In genomic region chr10:119111886-119112285, GRCm38 (mm10) we compare ENCODE assay signal across 19 mouse cellular contexts.
DNase-seq lines count a peak whose midpoint lies in the region; ATAC-seq and TF ChIP-seq lines count a peak whose summit lies in the region.
"Had no signal": no experiment of that assay in that cellular context is flagged by ENCODE, and none has a peak within 500 bp of the region (broad histone marks: within the 10 kb centered on the region; RNA-seq: fewer than 3 reads in every experiment).

No protein-coding gene starts in this region.

- WGBS in heart, embryonic 11.5 days (ENCODE audit: insufficient replicate concordance), result 80% methylated on average over 2 of the region's 2 CpGs
- WGBS in lung, adult 2 months, result 62% methylated on average over 2 of the region's 2 CpGs

- H3K4me3 ChIP-seq in heart, embryonic 11.5 days (ENCODE audit: low read depth, low read length), result no peak overlapping the region
- no peak overlapping the region for H3K4me3 ChIP-seq in myocyte
- H3K4me3 ChIP-seq in lung, adult 2 months (replicated peaks; ENCODE audit: extremely low read depth, low read depth, low read length), result no peak overlapping the region
- H3K4me3 ChIP-seq: embryonic facial prominence, embryonic 10.5 days; forebrain, embryonic 13.5 days; gastrocnemius, adult 2 months; hindbrain, embryonic 10.5 days; kidney, embryonic 15.5 days; limb, embryonic 10.5 days had no signal

- no peak overlapping the region for H3K4me2 ChIP-seq in heart, embryonic 11.5 days
- peak overlapping the region; percentile 31 for H3K4me2 ChIP-seq in myocyte (ENCODE audit: low read depth)
- H3K4me2 ChIP-seq: forebrain, embryonic 13.5 days; kidney, embryonic 15.5 days; midbrain, embryonic 11.5 days had no signal

- TF ChIP-seq CTCF in lung, adult 2 months (IDR thresholded peaks at IDR 0.05; ENCODE audit: insufficient read depth, low read length), result no peak

- H3K36me3 ChIP-seq in heart, embryonic 11.5 days (ENCODE audit: control insufficient read depth, insufficient read depth, low read length), result no peaks in the 10 kb centered on the region
- no peaks in the 10 kb centered on the region for H3K36me3 ChIP-seq in myocyte (ENCODE audit: control insufficient read depth, insufficient read depth)
- H3K36me3 ChIP-seq: embryonic facial prominence, embryonic 10.5 days; hindbrain, embryonic 10.5 days; kidney, embryonic 15.5 days; limb, embryonic 10.5 days had no signal

- no peaks in the 10 kb centered on the region for H3K9me3 ChIP-seq in heart, embryonic 11.5 days (replicated peaks; ENCODE audit: control insufficient read depth, low read length)
- H3K9me3 ChIP-seq: embryonic facial prominence, embryonic 10.5 days; forebrain, embryonic 13.5 days; hindbrain, embryonic 10.5 days; kidney, embryonic 15.5 days; limb, embryonic 10.5 days had no signal

- H3K4me1 ChIP-seq in heart, embryonic 11.5 days (ENCODE audit: control insufficient read depth, insufficient read depth, low read length), result peaks cover 11% of the 10 kb centered on the region
- H3K4me1 ChIP-seq in lung, adult 2 months (ENCODE audit: control insufficient read depth, insufficient read depth, low read length), result no peaks in the 10 kb centered on the region; the same call in 1 of the 2 replicates

- no peaks in the 10 kb centered on the region for H3K79me2 ChIP-seq in myocyte (ENCODE audit: control insufficient read depth, insufficient read depth)

- ATAC-seq in heart, embryonic 11.5 days (replicated peaks; ENCODE audit: insufficient number of reproducible peaks, low FRiP score, low TSS enrichment), result peak; percentile 78
- ATAC-seq: forebrain, embryonic 13.5 days had no signal

- DNase-seq in heart, postnatal 25 days (ENCODE audit: low spot score), result no peak
- DNase-seq in right cerebral cortex, postnatal 25 days, result peak; percentile 20
- DNase-seq in right cerebral cortex, postnatal 10 days (ENCODE audit: low spot score in 2 of 2), result no peak
- DNase-seq in c-Kit-positive CD71-positive TER-119-negative erythroid progenitor cells, embryonic 14.5 days (ENCODE audit: low read depth), result peak; percentile 20
- no peak for DNase-seq in layer of hippocampus, postnatal 14 days (ENCODE audit: low spot score in 2 of 2)
- no peak for DNase-seq in lung, adult 2 months
- DNase-seq: adrenal gland, postnatal 10 days; cerebellum, adult 9-11 months; gastrocnemius, adult 2 months; lung, adult 18-20 months; lung, postnatal 36 days had no signal

- intact Hi-C loops in heart, postnatal 25 days (cut with DNase I), result no loop called here

- no peak overlapping the region for H3ac ChIP-seq in myocyte (ENCODE audit: control insufficient read depth, insufficient read length)

- H3K27me3 ChIP-seq in heart, embryonic 11.5 days (ENCODE audit: control insufficient read depth, insufficient read depth, low read length), result no peaks in the 10 kb centered on the region
- H3K27me3 ChIP-seq in myocyte (ENCODE audit: control insufficient read depth, insufficient read depth, insufficient read length), result no peaks in the 10 kb centered on the region
- H3K27me3 ChIP-seq: forebrain, embryonic 13.5 days; kidney, embryonic 15.5 days had no signal

- H3K9ac ChIP-seq in heart, embryonic 11.5 days (ENCODE audit: low read depth, low read length), result no peak overlapping the region
- H3K9ac ChIP-seq: forebrain, embryonic 13.5 days; kidney, embryonic 15.5 days had no signal

- TF ChIP-seq POLR2A in myocyte (IDR thresholded peaks at IDR 0.05; ENCODE audit: insufficient read length, low read depth), result no peak
- TF ChIP-seq POLR2A in lung, adult 2 months (IDR thresholded peaks at IDR 0.05; ENCODE audit: borderline replicate concordance, extremely low read depth, low read depth, low read length), result no peak

- H3K27ac ChIP-seq in heart, embryonic 11.5 days (ENCODE audit: low read depth, low read length), result no peak overlapping the region
- H3K27ac ChIP-seq: embryonic facial prominence, embryonic 10.5 days; forebrain, embryonic 13.5 days; gastrocnemius, adult 2 months; hindbrain, embryonic 10.5 days; kidney, embryonic 15.5 days; limb, embryonic 10.5 days had no signal

TF ChIP-seq in myocyte, 11 proteins besides CTCF, POLR2A, EP300 and RAD21:
- TF ChIP-seq TCF12 (IDR thresholded peaks at IDR 0.05; ENCODE audit: insufficient read depth, poor library complexity, severe bottlenecking) (no peak), USF1 (IDR thresholded peaks at IDR 0.05; ENCODE audit: low read depth) (no peak), MYOD1 (IDR thresholded peaks at IDR 0.05; ENCODE audit: control insufficient read depth in 1 of 3, insufficient read length in 2 of 3, low read depth in 2 of 3) (no peak), CEBPB (IDR thresholded peaks at IDR 0.05; ENCODE audit: insufficient read depth, poor library complexity, severe bottlenecking) (0 out of 2 replicates have a peak, but pooled peaks have one; percentile 24), MYOG (IDR thresholded peaks at IDR 0.05; ENCODE audit: control insufficient read depth in 1 of 3, insufficient read depth in 1 of 3, insufficient read length in 2 of 3, low read depth in 2 of 3) (no peak), TCF3 (IDR thresholded peaks at IDR 0.05; ENCODE audit: insufficient read length, low read depth) (no peak), POLR2AphosphoS2 (IDR thresholded peaks at IDR 0.05; ENCODE audit: insufficient read length, low read depth) (no peak)

Comparison
In these comparisons a context has a peak if more than half of its experiments do, and no peak if none do; other contexts are left out.
1. DNase-seq: peak in right cerebral cortex, postnatal 25 days (single experiment) and c-Kit-positive CD71-positive TER-119-negative erythroid progenitor cells, embryonic 14.5 days (single experiment); none in heart, postnatal 25 days (single experiment), right cerebral cortex, postnatal 10 days (0 of 2), layer of hippocampus, postnatal 14 days (0 of 2) and lung, adult 2 months (single experiment).